Mouse (Mus musculus) G1E (cell line): ENCODE measurements at regions not wholly inside any gene's neighbourhood (a gene's known extent, or its start where the extent isn't known, plus 50 kb on each side); places are given as distances from the start of the nearest gene placed in this dataset.

Experiments used
- CTCF ChIP-seq: IDR thresholded peaks from 2 replicates; pipeline ENCODE4 v1.5.1; 2012; ENCODE audit warnings: low read depth, low read length, inconsistent platforms, mixed read lengths
- GATA1 ChIP-seq: IDR thresholded peaks from 2 replicates; pipeline ENCODE4 v1.6.1; 2012; ENCODE audit warnings: borderline replicate concordance, low read length, inconsistent platforms, mixed read lengths
- POLR2AphosphoS5 ChIP-seq: IDR thresholded peaks from 2 replicates; pipeline ENCODE4 v1.6.1; 2012; ENCODE audit warnings: low read depth, low read length, inconsistent platforms; ENCODE audit not compliant: insufficient replicate concordance
- TAL1 ChIP-seq: conservative IDR thresholded peaks from 2 replicates; pipeline ENCODE4 v1.6.1; 2012; ENCODE audit warnings: low read depth, low read length, inconsistent platforms, mixed read lengths

- TF ChIP-seq CTCF, result no peak
- no peak for TF ChIP-seq TAL1
- TF ChIP-seq POLR2AphosphoS5, result no peak
- TF ChIP-seq GATA1, result no peak
Measured at GRCm38 (mm10) chr11:82588744-82589143, 175.4 kb downstream of the Cct6b start.
